Mouse (Mus musculus): Measurements from ENCODE around the gene 1110002E22Rik.

1110002E22Rik gene

GRCm38 (mm10) chr3:138063731-138064329, 1.0 kb upstream of the 1110002E22Rik start:
- no peak for DNase-seq (ENCODE audit: low spot score)

- DNase-seq (ENCODE audit: low spot score): no peak
Measured at GRCm38 (mm10) chr3:138065930-138066329, 1.1 kb downstream of the 1110002E22Rik start.

GRCm38 (mm10) chr3:138066348-138066856, 1.6 kb downstream of the 1110002E22Rik start:
- no peak for DNase-seq (ENCODE audit: low spot score)

GRCm38 (mm10) chr3:138067288-138067687, 2.4 kb downstream of the 1110002E22Rik start, which contains the start of gene Gm5105:
Gm5105 (minus strand) TSS chr3:138067388.
- DNase-seq (ENCODE audit: low spot score): no peak

- DNase-seq (ENCODE audit: low spot score): no peak
Measured at GRCm38 (mm10) chr3:138068103-138068502, 3.3 kb downstream of the 1110002E22Rik start.

- no peak for DNase-seq (ENCODE audit: low spot score)
Measured at GRCm38 (mm10) chr3:138069756-138070511, 5.1 kb downstream of the 1110002E22Rik start.

- DNase-seq (ENCODE audit: low spot score): no peak
Measured at GRCm38 (mm10) chr3:138071004-138071403, 6.2 kb downstream of the 1110002E22Rik start.

GRCm38 (mm10) chr3:138071476-138072073, 6.7 kb downstream of the 1110002E22Rik start:
- DNase-seq (ENCODE audit: low spot score): no peak

GRCm38 (mm10) chr3:138074214-138074613, 9.4 kb downstream of the 1110002E22Rik start:
- no peak for DNase-seq (ENCODE audit: low spot score)

GRCm38 (mm10) chr3:138075209-138075608, 10.4 kb downstream of the 1110002E22Rik start:
- no peak for DNase-seq (ENCODE audit: low spot score)

GRCm38 (mm10) chr3:138077476-138078340, 12.9 kb downstream of the 1110002E22Rik start:
- DNase-seq (ENCODE audit: low spot score): no peak

- no peak for DNase-seq (ENCODE audit: low spot score)
Measured at GRCm38 (mm10) chr3:138078701-138079100, 13.8 kb downstream of the 1110002E22Rik start.

- no peak for DNase-seq (ENCODE audit: low spot score)
Measured at GRCm38 (mm10) chr3:138083073-138083637, 18.3 kb downstream of the 1110002E22Rik start.

GRCm38 (mm10) chr3:138083896-138084295, 19.0 kb downstream of the 1110002E22Rik start:
- DNase-seq (ENCODE audit: low spot score): no peak

- DNase-seq (ENCODE audit: low spot score): no peak
Measured at GRCm38 (mm10) chr3:138095301-138095700, 30.4 kb downstream of the 1110002E22Rik start.

GRCm38 (mm10) chr3:138095718-138096117, 30.9 kb downstream of the 1110002E22Rik start:
- no peak for DNase-seq (ENCODE audit: low spot score)

GRCm38 (mm10) chr3:138096263-138097028, 31.6 kb downstream of the 1110002E22Rik start:
- DNase-seq (ENCODE audit: low spot score): no peak

GRCm38 (mm10) chr3:138097718-138098117, 32.9 kb downstream of the 1110002E22Rik start:
- no peak for DNase-seq (ENCODE audit: low spot score)

GRCm38 (mm10) chr3:138101936-138102335, 37.1 kb downstream of the 1110002E22Rik start:
- no peak for DNase-seq (ENCODE audit: low spot score)

- DNase-seq (ENCODE audit: low spot score): no peak
Measured at GRCm38 (mm10) chr3:138103690-138104089, 38.8 kb downstream of the 1110002E22Rik start.

- no peak for DNase-seq (ENCODE audit: low spot score)
Measured at GRCm38 (mm10) chr3:138105056-138105455, 40.2 kb downstream of the 1110002E22Rik start.

Measured in T-cell, adult 2 months (primary cell).